Mouse (Mus musculus) brain, embryonic 14.5 days (tissue): ENCODE measurements around the gene Ncor2.

Source experiments
- CTCF ChIP-seq: fragments of 200-500 bp; IDR thresholded peaks from 2 replicates; pipeline ENCODE4 v1.5.1; 2012; ENCODE audit warnings: inconsistent platforms, mild to moderate bottlenecking, moderate library complexity, borderline replicate concordance; ENCODE audit not compliant: insufficient read depth, insufficient read length; ENCODE audit errors: extremely low read depth
- POLR2A ChIP-seq: fragments of 200-500 bp; IDR thresholded peaks from 2 replicates; pipeline ENCODE4 v1.6.1; 2012; ENCODE audit warnings: mild to moderate bottlenecking, inconsistent platforms, borderline replicate concordance; ENCODE audit not compliant: poor library complexity, insufficient read depth, insufficient read length, severe bottlenecking; ENCODE audit errors: extremely low read depth

DNA sequence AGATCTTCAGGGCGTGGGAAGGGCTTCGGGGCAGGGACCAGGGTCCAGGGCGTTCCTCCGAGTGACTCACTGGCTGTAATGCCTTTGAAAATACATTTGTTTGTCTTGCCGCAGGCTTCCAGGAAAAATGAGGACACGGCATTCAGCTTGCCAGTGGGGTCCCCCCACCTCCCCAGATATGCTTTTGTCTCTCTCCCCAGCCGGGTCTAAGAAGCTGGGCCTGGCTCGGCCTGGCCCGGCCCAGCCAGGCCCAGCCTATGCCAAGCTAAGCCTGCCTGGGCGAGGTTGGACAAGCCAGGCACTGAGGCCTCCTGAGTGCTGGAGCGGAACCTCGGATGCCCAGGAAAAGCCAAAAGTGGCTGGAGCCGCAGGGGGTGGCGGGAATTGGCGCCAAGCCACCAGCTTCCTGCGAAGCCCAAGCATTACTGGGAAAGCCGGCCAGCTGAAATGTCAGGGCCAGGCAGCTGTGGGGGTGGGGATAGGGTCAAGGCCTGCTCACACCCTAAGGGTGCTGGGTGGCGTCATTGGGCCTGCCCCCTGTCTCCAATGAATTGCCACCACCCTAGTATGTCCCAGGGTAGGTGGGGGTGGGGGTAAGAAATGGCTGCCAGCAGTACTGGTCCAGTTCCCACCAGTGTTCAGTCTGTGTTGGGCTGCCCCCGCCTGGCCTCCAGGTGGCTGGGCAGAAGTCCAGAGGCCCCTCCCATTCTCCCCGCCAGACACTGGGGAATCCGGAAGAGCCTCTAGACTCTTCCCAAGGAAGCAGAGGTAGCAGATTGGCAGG lies 97.5 kb downstream of the Ncor2 start:
- TF ChIP-seq CTCF (no peak), POLR2A (no peak)
